Mouse (Mus musculus): ENCODE measurements around the gene Megf11. TPM values are rescaled to one million over a fixed set of nuclear protein-coding genes. Genes with fewer than 3 reads are reported as not detected.
"Not testable (repeated sequence)": the region's sequence is repeated elsewhere in the genome, so short reads cannot be mapped to it uniquely, and the experiment has no call there.

Gene Megf11
- polyA plus RNA-seq, 1 experiment = 0.94 TPM

- no peak overlapping the region for H3K27ac ChIP-seq (ENCODE audit: insufficient read depth, low read length)
- no peaks in the 10 kb centered on the region for H3K27me3 ChIP-seq (ENCODE audit: control insufficient read depth, insufficient read depth, low read length, poor library complexity, severe bottlenecking)
- H3K4me1 ChIP-seq (ENCODE audit: control insufficient read depth, insufficient read depth, low read length) = no peaks in the 10 kb centered on the region
- no peaks in the 10 kb centered on the region for H3K9me3 ChIP-seq (replicated peaks; ENCODE audit: control insufficient read depth, insufficient read depth, low read length, poor library complexity, severe bottlenecking)
- TF ChIP-seq CTCF (IDR thresholded peaks at IDR 0.05; ENCODE audit: low read depth, low read length) = no peak
- no peak for TF ChIP-seq EP300 (IDR thresholded peaks at IDR 0.05; ENCODE audit: insufficient read depth, low read depth, low read length)
- TF ChIP-seq POLR2A (IDR thresholded peaks at IDR 0.05; ENCODE audit: insufficient read depth, low read length) = no peak
- no peak overlapping the region for H3K4me3 ChIP-seq (ENCODE audit: low read depth, low read length)
- H3K9ac ChIP-seq (ENCODE audit: low read depth, poor library complexity, severe bottlenecking) = no peak overlapping the region
- H3K36me3 ChIP-seq (ENCODE audit: control insufficient read depth, insufficient read depth, low read length, poor library complexity, severe bottlenecking) = no peaks in the 10 kb centered on the region
These were observed 271.2 kb downstream of the Megf11 start for GRCm38 (mm10) chr9:64656613-64657012.

GRCm38 (mm10) chr9:64660222-64660621 is 274.8 kb downstream of the Megf11 start:
- Histone ChIP-seq H3K27me3 (ENCODE audit: control insufficient read depth, insufficient read depth, low read length, poor library complexity, severe bottlenecking) (no peaks in the 10 kb centered on the region), H3K36me3 (ENCODE audit: control insufficient read depth, insufficient read depth, low read length, poor library complexity, severe bottlenecking) (no peaks in the 10 kb centered on the region), H3K27ac (ENCODE audit: insufficient read depth, low read length) (no peak overlapping the region), H3K4me3 (ENCODE audit: low read depth, low read length) (no peak overlapping the region), H3K9me3 (replicated peaks; ENCODE audit: control insufficient read depth, insufficient read depth, low read length, poor library complexity, severe bottlenecking) (no peaks in the 10 kb centered on the region), H3K9ac (ENCODE audit: low read depth, poor library complexity, severe bottlenecking) (no peak overlapping the region), H3K4me1 (ENCODE audit: control insufficient read depth, insufficient read depth, low read length) (peaks cover 2% of the 10 kb centered on the region)
- TF ChIP-seq EP300 (IDR thresholded peaks at IDR 0.05; ENCODE audit: insufficient read depth, low read depth, low read length) = no peak
- no peak for TF ChIP-seq POLR2A (IDR thresholded peaks at IDR 0.05; ENCODE audit: insufficient read depth, low read length)
- TF ChIP-seq CTCF (IDR thresholded peaks at IDR 0.05; ENCODE audit: low read depth, low read length) = no peak

- no peak overlapping the region for H3K27ac ChIP-seq (ENCODE audit: insufficient read depth, low read length)
- peaks cover 5% of the 10 kb centered on the region for H3K4me1 ChIP-seq (ENCODE audit: control insufficient read depth, insufficient read depth, low read length)
- H3K4me3 ChIP-seq (ENCODE audit: low read depth, low read length) = no peak overlapping the region
- no peak overlapping the region for H3K9ac ChIP-seq (ENCODE audit: low read depth, poor library complexity, severe bottlenecking)
- TF ChIP-seq CTCF (IDR thresholded peaks at IDR 0.05; ENCODE audit: low read depth, low read length) (no peak), POLR2A (IDR thresholded peaks at IDR 0.05; ENCODE audit: insufficient read depth, low read length) (no peak), EP300 (IDR thresholded peaks at IDR 0.05; ENCODE audit: insufficient read depth, low read depth, low read length) (no peak)
- no peaks in the 10 kb centered on the region for H3K9me3 ChIP-seq (replicated peaks; ENCODE audit: control insufficient read depth, insufficient read depth, low read length, poor library complexity, severe bottlenecking)
- H3K27me3 ChIP-seq (ENCODE audit: control insufficient read depth, insufficient read depth, low read length, poor library complexity, severe bottlenecking) = no peaks in the 10 kb centered on the region
- no peaks in the 10 kb centered on the region for H3K36me3 ChIP-seq (ENCODE audit: control insufficient read depth, insufficient read depth, low read length, poor library complexity, severe bottlenecking)
These were observed 279.2 kb downstream of the Megf11 start for GRCm38 (mm10) chr9:64664612-64665011.

GRCm38 (mm10) chr9:64666549-64666948 is 281.1 kb downstream of the Megf11 start:
- H3K4me1 ChIP-seq (ENCODE audit: control insufficient read depth, insufficient read depth, low read length) = peaks cover 5% of the 10 kb centered on the region
- H3K4me3 ChIP-seq (ENCODE audit: low read depth, low read length) = no peak overlapping the region
- no peak overlapping the region for H3K27ac ChIP-seq (ENCODE audit: insufficient read depth, low read length)
- no peak overlapping the region for H3K9ac ChIP-seq (ENCODE audit: low read depth, poor library complexity, severe bottlenecking)
- no peaks in the 10 kb centered on the region for H3K9me3 ChIP-seq (replicated peaks; ENCODE audit: control insufficient read depth, insufficient read depth, low read length, poor library complexity, severe bottlenecking)
- no peaks in the 10 kb centered on the region for H3K27me3 ChIP-seq (ENCODE audit: control insufficient read depth, insufficient read depth, low read length, poor library complexity, severe bottlenecking)
- H3K36me3 ChIP-seq (ENCODE audit: control insufficient read depth, insufficient read depth, low read length, poor library complexity, severe bottlenecking) = no peaks in the 10 kb centered on the region
- TF ChIP-seq POLR2A (IDR thresholded peaks at IDR 0.05; ENCODE audit: insufficient read depth, low read length) (no peak), EP300 (IDR thresholded peaks at IDR 0.05; ENCODE audit: insufficient read depth, low read depth, low read length) (no peak), CTCF (IDR thresholded peaks at IDR 0.05; ENCODE audit: low read depth, low read length) (no peak)

- H3K9me3 ChIP-seq (replicated peaks; ENCODE audit: control insufficient read depth, insufficient read depth, low read length, poor library complexity, severe bottlenecking) = no peaks in the 10 kb centered on the region
- H3K4me3 ChIP-seq (ENCODE audit: low read depth, low read length) = no peak overlapping the region
- H3K27ac ChIP-seq (ENCODE audit: insufficient read depth, low read length) = no peak overlapping the region
- TF ChIP-seq EP300 (IDR thresholded peaks at IDR 0.05; ENCODE audit: insufficient read depth, low read depth, low read length) (no peak), POLR2A (IDR thresholded peaks at IDR 0.05; ENCODE audit: insufficient read depth, low read length) (no peak), CTCF (IDR thresholded peaks at IDR 0.05; ENCODE audit: low read depth, low read length) (no peak)
- no peak overlapping the region for H3K9ac ChIP-seq (ENCODE audit: low read depth, poor library complexity, severe bottlenecking)
- no peaks in the 10 kb centered on the region for H3K36me3 ChIP-seq (ENCODE audit: control insufficient read depth, insufficient read depth, low read length, poor library complexity, severe bottlenecking)
- H3K4me1 ChIP-seq (ENCODE audit: control insufficient read depth, insufficient read depth, low read length) = peaks cover 5% of the 10 kb centered on the region
- H3K27me3 ChIP-seq (ENCODE audit: control insufficient read depth, insufficient read depth, low read length, poor library complexity, severe bottlenecking) = no peaks in the 10 kb centered on the region
These were observed 282.1 kb downstream of the Megf11 start for GRCm38 (mm10) chr9:64667513-64667912.

- H3K9ac ChIP-seq (ENCODE audit: low read depth, poor library complexity, severe bottlenecking) = no peak overlapping the region
- H3K9me3 ChIP-seq (replicated peaks; ENCODE audit: control insufficient read depth, insufficient read depth, low read length, poor library complexity, severe bottlenecking) = no peaks in the 10 kb centered on the region
- no peaks in the 10 kb centered on the region for H3K27me3 ChIP-seq (ENCODE audit: control insufficient read depth, insufficient read depth, low read length, poor library complexity, severe bottlenecking)
- no peak overlapping the region for H3K4me3 ChIP-seq (ENCODE audit: low read depth, low read length)
- H3K36me3 ChIP-seq (ENCODE audit: control insufficient read depth, insufficient read depth, low read length, poor library complexity, severe bottlenecking) = no peaks in the 10 kb centered on the region
- H3K27ac ChIP-seq (ENCODE audit: insufficient read depth, low read length) = no peak overlapping the region
- no peak for TF ChIP-seq POLR2A (IDR thresholded peaks at IDR 0.05; ENCODE audit: insufficient read depth, low read length)
- TF ChIP-seq EP300 (IDR thresholded peaks at IDR 0.05; ENCODE audit: insufficient read depth, low read depth, low read length) = 0 out of 2 replicates have a peak, but pooled peaks have one; percentile 5
- TF ChIP-seq CTCF (IDR thresholded peaks at IDR 0.05; ENCODE audit: low read depth, low read length) = no peak
- peaks cover 5% of the 10 kb centered on the region for H3K4me1 ChIP-seq (ENCODE audit: control insufficient read depth, insufficient read depth, low read length)
These were observed 282.6 kb downstream of the Megf11 start for GRCm38 (mm10) chr9:64668001-64668400.

GRCm38 (mm10) chr9:64671341-64672319 is 286.2 kb downstream of the Megf11 start:
- H3K36me3 ChIP-seq (ENCODE audit: control insufficient read depth, insufficient read depth, low read length, poor library complexity, severe bottlenecking); H3K4me3 ChIP-seq (ENCODE audit: low read depth, low read length); H3K9ac ChIP-seq (ENCODE audit: low read depth, poor library complexity, severe bottlenecking); H3K27me3 ChIP-seq (ENCODE audit: control insufficient read depth, insufficient read depth, low read length, poor library complexity, severe bottlenecking); H3K4me1 ChIP-seq (ENCODE audit: control insufficient read depth, insufficient read depth, low read length); H3K9me3 ChIP-seq (replicated peaks; ENCODE audit: control insufficient read depth, insufficient read depth, low read length, poor library complexity, severe bottlenecking); H3K27ac ChIP-seq (ENCODE audit: insufficient read depth, low read length): not testable (repeated sequence)
